Mouse (Mus musculus): ENCODE data around the gene Bcl2l1. TPM values are rescaled to one million over a fixed set of nuclear protein-coding genes. Genes with fewer than 3 reads are reported as not detected.

Gene Bcl2l1
- polyA plus RNA-seq, 1 experiment from 2014 or later, result 138 TPM

Small RNAs within 50 kb of the gene (microRNA-seq; reads per million reads assigned to microRNA genes)
- gene Gm23802, result not detected
- gene Mir5622, result 1.5 reads per million

Other genes with a start within 250 kb of the Bcl2l1 start
- not detected in 2 replicates for gene Defb45, start 232.3 kb downstream of the Bcl2l1 start, polyA plus RNA-seq (2015; fragmentation: Nextera tagmentation; extraction: Ambion mirVana)
- gene Defb36, start 227.4 kb downstream of the Bcl2l1 start, polyA plus RNA-seq (2015; fragmentation: Nextera tagmentation; extraction: Ambion mirVana), result not detected in 2 replicates
- gene Defb25, start 208.7 kb downstream of the Bcl2l1 start, polyA plus RNA-seq (2015; fragmentation: Nextera tagmentation; extraction: Ambion mirVana), result not detected in 2 replicates
- gene Rem1, start 204.8 kb downstream of the Bcl2l1 start, polyA plus RNA-seq (2015; fragmentation: Nextera tagmentation; extraction: Ambion mirVana), result 0.80 and 0.82 TPM in 2 replicates
- 172 and 178 TPM in 2 replicates for gene H13, start 162.3 kb downstream of the Bcl2l1 start, polyA plus RNA-seq (2015; fragmentation: Nextera tagmentation; extraction: Ambion mirVana)
- gene Mcts2, start 144.7 kb downstream of the Bcl2l1 start, polyA plus RNA-seq (2015; fragmentation: Nextera tagmentation; extraction: Ambion mirVana), result 32.2 and 36.7 TPM in 2 replicates
- 56.8 and 68.4 TPM in 2 replicates for gene Id1, start 95.5 kb downstream of the Bcl2l1 start, polyA plus RNA-seq (2015; fragmentation: Nextera tagmentation; extraction: Ambion mirVana)
- gene Cox4i2, start 77.6 kb downstream of the Bcl2l1 start, polyA plus RNA-seq (2015; fragmentation: Nextera tagmentation; extraction: Ambion mirVana), result 6.7 and 7.0 TPM in 2 replicates
- gene Tpx2, start 16.2 kb upstream of the Bcl2l1 start, polyA plus RNA-seq (2015; fragmentation: Nextera tagmentation; extraction: Ambion mirVana), result 14.8 and 19.8 TPM in 2 replicates
- 0.21 and 0.44 TPM in 2 replicates for gene Mylk2, start 79.6 kb upstream of the Bcl2l1 start, polyA plus RNA-seq (2015; fragmentation: Nextera tagmentation; extraction: Ambion mirVana)
- gene Foxs1, start 101.5 kb upstream of the Bcl2l1 start, polyA plus RNA-seq (2015; fragmentation: Nextera tagmentation; extraction: Ambion mirVana), result 4.2 and 4.5 TPM in 2 replicates
- gene Dusp15, start 120.0 kb upstream of the Bcl2l1 start, polyA plus RNA-seq (2015; fragmentation: Nextera tagmentation; extraction: Ambion mirVana), result 11.6 and 13.6 TPM in 2 replicates
- 9.2 and 10.5 TPM in 2 replicates for gene Ttll9, start 130.8 kb upstream of the Bcl2l1 start, polyA plus RNA-seq (2015; fragmentation: Nextera tagmentation; extraction: Ambion mirVana)
- 247 and 274 TPM in 2 replicates for gene Pdrg1, start 183.7 kb upstream of the Bcl2l1 start, polyA plus RNA-seq (2015; fragmentation: Nextera tagmentation; extraction: Ambion mirVana)
- gene Xkr7, start 200.1 kb upstream of the Bcl2l1 start, polyA plus RNA-seq (2015; fragmentation: Nextera tagmentation; extraction: Ambion mirVana), result 1.8 and 2.0 TPM in 2 replicates
- 0.58 and 1.4 TPM in 2 replicates for gene Ccm2l, start 234.2 kb upstream of the Bcl2l1 start, polyA plus RNA-seq (2015; fragmentation: Nextera tagmentation; extraction: Ambion mirVana)